8 mouse cellular contexts compared by ENCODE assay signal in genomic region chr11:46065201-46066011, GRCm38 (mm10). TPM values are rescaled to one million over a fixed set of nuclear protein-coding genes. Genes with fewer than 3 reads are reported as not detected.
DNase-seq lines count a peak whose midpoint lies in the region; ATAC-seq and TF ChIP-seq lines count a peak whose summit lies in the region.

No protein-coding gene starts in this region.

- DNase-seq in adrenal gland, adult 2 months: peak; percentile 90
- DNase-seq in kidney, postnatal 10 days: peak; percentile 88
- peak; percentile 77 for DNase-seq in lung, postnatal 14 days
- DNase-seq in yolk sac, embryonic 10.5 days (ENCODE audit: low spot score): peak; percentile 51
- no peak for DNase-seq in thymus, adult 2 months

- H3K4me2 ChIP-seq in embryonic facial prominence, embryonic 13.5 days: no peak overlapping the region
- H3K4me2 ChIP-seq in heart, embryonic 16.5 days (ENCODE audit: low read depth, low read length): peak overlapping the region; percentile 3; the same call in 1 of the 2 replicates

- H3K9ac ChIP-seq in ES-Bruce4 (ENCODE audit: low read depth, poor library complexity, severe bottlenecking): 0 out of 2 replicates have a peak overlapping the region, but pooled peaks have one; percentile 7
- no peak overlapping the region for H3K9ac ChIP-seq in embryonic facial prominence, embryonic 13.5 days
- peak overlapping the region; percentile 22; the same call in 1 of the 2 replicates for H3K9ac ChIP-seq in heart, embryonic 16.5 days (ENCODE audit: low read length)

- no peak for TF ChIP-seq CTCF in ES-Bruce4 (IDR thresholded peaks at IDR 0.05; ENCODE audit: low read depth, low read length)
- TF ChIP-seq CTCF in thymus, adult 2 months (IDR thresholded peaks at IDR 0.05; ENCODE audit: borderline replicate concordance, control insufficient read depth, extremely low read depth, insufficient read depth, low read length, poor library complexity): no peak

- peak overlapping the region; percentile 30 for H3K27ac ChIP-seq in ES-Bruce4 (ENCODE audit: insufficient read depth, low read length)
- H3K27ac ChIP-seq in embryonic facial prominence, embryonic 13.5 days: peak overlapping the region; percentile 33; the same call in 1 of the 2 replicates
- H3K27ac ChIP-seq in heart, embryonic 16.5 days (ENCODE audit: low read length): peak overlapping the region; percentile 92
- H3K27ac ChIP-seq in thymus, adult 2 months (ENCODE audit: control insufficient read depth, insufficient read depth, low read length): no peak overlapping the region

- 45% methylated on average over 20 of the region's 21 CpGs for WGBS in embryonic facial prominence, embryonic 13.5 days
- WGBS in heart, embryonic 16.5 days: 17% methylated on average over 21 of the region's 21 CpGs
- whole genome bisulfite sequencing in thymus, adult 2 months: 79% methylated on average over 21 of the region's 21 CpGs

- H3K9me3 ChIP-seq in ES-Bruce4 (replicated peaks; ENCODE audit: control insufficient read depth, insufficient read depth, low read length, poor library complexity, severe bottlenecking): no peaks in the 10 kb centered on the region
- H3K9me3 ChIP-seq in embryonic facial prominence, embryonic 13.5 days: no peaks in the 10 kb centered on the region
- H3K9me3 ChIP-seq in heart, embryonic 16.5 days (replicated peaks; ENCODE audit: control insufficient read depth, low read length): no peaks in the 10 kb centered on the region

- no peak for ATAC-seq in embryonic facial prominence, embryonic 13.5 days (ENCODE audit: insufficient number of reproducible peaks, insufficient read depth, low FRiP score, low TSS enrichment, low read depth)
- peak; percentile 73 for ATAC-seq in heart, embryonic 16.5 days (replicated peaks; ENCODE audit: extremely low read depth, insufficient read depth, low FRiP score)

- 0 out of 2 replicates have a peak, but pooled peaks have one; percentile 20 for TF ChIP-seq EP300 in ES-Bruce4 (IDR thresholded peaks at IDR 0.05; ENCODE audit: insufficient read depth, low read depth, low read length)

- H3K27me3 ChIP-seq in ES-Bruce4 (ENCODE audit: control insufficient read depth, insufficient read depth, low read length, poor library complexity, severe bottlenecking): no peaks in the 10 kb centered on the region
- no peaks in the 10 kb centered on the region for H3K27me3 ChIP-seq in embryonic facial prominence, embryonic 13.5 days
- H3K27me3 ChIP-seq in heart, embryonic 16.5 days (ENCODE audit: control insufficient read depth, insufficient read depth, low read length): no peaks in the 10 kb centered on the region
- H3K27me3 ChIP-seq in thymus, adult 2 months (ENCODE audit: control insufficient read depth, insufficient read depth, low read length): no peaks in the 10 kb centered on the region

- H3K4me1 ChIP-seq in ES-Bruce4 (ENCODE audit: control insufficient read depth, insufficient read depth, low read length): peaks cover 7% of the 10 kb centered on the region
- peaks cover 36% of the 10 kb centered on the region for H3K4me1 ChIP-seq in embryonic facial prominence, embryonic 13.5 days
- H3K4me1 ChIP-seq in heart, embryonic 16.5 days (ENCODE audit: control insufficient read depth, insufficient read depth, low read length): peaks cover 78% of the 10 kb centered on the region
- H3K4me1 ChIP-seq in thymus, adult 2 months (replicated peaks; ENCODE audit: control insufficient read depth, insufficient read depth, low read length): peaks cover 3% of the 10 kb centered on the region; the same call in 1 of the 2 replicates

- H3K4me3 ChIP-seq in ES-Bruce4 (ENCODE audit: low read depth, low read length): no peak overlapping the region
- no peak overlapping the region for H3K4me3 ChIP-seq in embryonic facial prominence, embryonic 13.5 days
- no peak overlapping the region for H3K4me3 ChIP-seq in heart, embryonic 16.5 days (ENCODE audit: low read length)
- no peak overlapping the region for H3K4me3 ChIP-seq in thymus, adult 2 months (ENCODE audit: control insufficient read depth, insufficient read depth, low read length)

- H3K36me3 ChIP-seq in ES-Bruce4 (ENCODE audit: control insufficient read depth, insufficient read depth, low read length, poor library complexity, severe bottlenecking): peaks cover 15% of the 10 kb centered on the region
- peaks cover 24% of the 10 kb centered on the region; the same call in 1 of the 2 replicates for H3K36me3 ChIP-seq in embryonic facial prominence, embryonic 13.5 days
- H3K36me3 ChIP-seq in heart, embryonic 16.5 days (ENCODE audit: control insufficient read depth, insufficient read depth): peaks cover 5% of the 10 kb centered on the region
- H3K36me3 ChIP-seq in thymus, adult 2 months (ENCODE audit: control insufficient read depth, insufficient read depth, low read length): no peaks in the 10 kb centered on the region

- TF ChIP-seq POLR2A in ES-Bruce4 (IDR thresholded peaks at IDR 0.05; ENCODE audit: insufficient read depth, low read length): no peak
- no peak for TF ChIP-seq POLR2A in thymus, adult 2 months (IDR thresholded peaks at IDR 0.05; ENCODE audit: control insufficient read depth, extremely low read depth, insufficient read depth, low read length, poor library complexity)

RNA-seq across cellular contexts. Expression of gene Adam19, which starts 9.6 kb away (rescaled TPM):
- 51.2 and 51.6 TPM in 2 replicates for polyA plus RNA-seq in ES-Bruce4 (2011; ENCODE audit: insufficient read depth, insufficient read length, low read depth, missing spikeins)
- 1 to 10 TPM; 2.6 to 6.7 TPM for total RNA-seq in adrenal gland, adult 2 months (2021)
- polyA plus RNA-seq in adrenal gland, adult 2 months (2012; rRNA removed): 2.9 and 3.8 TPM in 2 replicates
- polyA plus RNA-seq in embryonic facial prominence, embryonic 13.5 days (2015; fragmentation: Nextera tagmentation; extraction: Ambion mirVana): 9.7 and 10.0 TPM in 2 replicates
- polyA plus RNA-seq in heart, embryonic 16.5 days (2015; fragmentation: Nextera tagmentation; extraction: Ambion mirVana): 21.3 and 24.4 TPM in 2 replicates
- polyA plus RNA-seq in thymus, adult 2 months (2012; rRNA removed): 11.1 and 12.8 TPM in 2 replicates

RNA-seq across cellular contexts. Expression of gene Gm12166, which starts 13.3 kb away (rescaled TPM):
- 5.5 TPM in 1 of 2 replicates, not detected in the other for polyA plus RNA-seq in ES-Bruce4 (2011; ENCODE audit: insufficient read depth, insufficient read length, low read depth, missing spikeins)
- total RNA-seq in adrenal gland, adult 2 months (2021): 1 to 10 TPM in 1 of 2 experiments, under 1 TPM in 1; 0.92 to 3.5 TPM
- polyA plus RNA-seq in adrenal gland, adult 2 months (2012; rRNA removed): 7.5 and 14.5 TPM in 2 replicates
- polyA plus RNA-seq in embryonic facial prominence, embryonic 13.5 days (2015; fragmentation: Nextera tagmentation; extraction: Ambion mirVana): 3.1 and 5.8 TPM in 2 replicates
- polyA plus RNA-seq in heart, embryonic 16.5 days (2015; fragmentation: Nextera tagmentation; extraction: Ambion mirVana): 3.0 and 10.7 TPM in 2 replicates
- 24.2 and 28.5 TPM in 2 replicates for polyA plus RNA-seq in thymus, adult 2 months (2012; rRNA removed)
